Mouse (Mus musculus) spleen, postnatal 14 days (tissue): ENCODE data around the gene Ucn.
A peak's percentile ranks its signal among the peaks of the same experiment; 100 is the strongest.

Experiments used
- DNase-seq, 2 experiments: peaks; one replicate each; pipeline ENCODE4 v3.0.0; 2021 to 2022; ENCODE audit warnings: low spot score in 2 of 2

Gene Ucn

GRCm38 (mm10) chr5:31108000-31108490, 30.6 kb downstream of the Ucn start, which contains the start of gene Slc30a3:
Gene Slc30a3, minus strand, starts transcription at chr5:31108237.
- no peak for DNase-seq

- no peak for DNase-seq
Observed at GRCm38 (mm10) chr5:31105814-31106335, 32.8 kb downstream of the Ucn start, which contains the start of gene Dnajc5g. Gene Dnajc5g, plus strand, starts transcription at chr5:31106285.

- no peak for DNase-seq
Observed at GRCm38 (mm10) chr5:31095711-31096480, 42.7 kb downstream of the Ucn start.

- DNase-seq = peak in 1 of 2 experiments; percentile 44
Observed at GRCm38 (mm10) chr5:31094799-31095691, 43.6 kb downstream of the Ucn start.

- no peak for DNase-seq
Observed at GRCm38 (mm10) chr5:31094100-31094798, 44.4 kb downstream of the Ucn start.

GRCm38 (mm10) chr5:31093151-31094041, 45.2 kb downstream of the Ucn start:
- DNase-seq = no peak

GRCm38 (mm10) chr5:31092231-31092975, 46.2 kb downstream of the Ucn start:
- no peak for DNase-seq
